Comparison of ENCODE assay signal across 24 mouse cellular contexts in genomic region chr2:84809330-84809729, GRCm38 (mm10). TPM values are rescaled to one million over a fixed set of nuclear protein-coding genes. Genes with fewer than 3 reads are reported as not detected.
DNase-seq lines count a peak whose midpoint lies in the region; ATAC-seq and TF ChIP-seq lines count a peak whose summit lies in the region.
"Had no signal": no experiment of that assay in that cellular context is flagged by ENCODE, and none has a peak within 500 bp of the region (broad histone marks: within the 10 kb centered on the region; RNA-seq: fewer than 3 reads in every experiment).

No protein-coding gene starts in this region.

- no peak overlapping the region for H3K9ac ChIP-seq in midbrain, embryonic 11.5 days (ENCODE audit: low read length)
- no peak overlapping the region for H3K9ac ChIP-seq in midbrain, embryonic 13.5 days (replicated peaks)
- H3K9ac ChIP-seq in ES-E14 (ENCODE audit: insufficient read depth, low read depth, low read length, poor library complexity, severe bottlenecking) = no peak overlapping the region
- H3K9ac ChIP-seq in liver, embryonic 16.5 days (ENCODE audit: low read depth, low read length) = no peak overlapping the region
- H3K9ac ChIP-seq: embryonic facial prominence, embryonic 12.5 days; forebrain, embryonic 12.5 days; heart, embryonic 13.5 days; hindbrain, embryonic 15.5 days had no signal

- H3K4me3 ChIP-seq in midbrain, embryonic 11.5 days (ENCODE audit: low read depth, low read length) = no peak overlapping the region
- no peak overlapping the region for H3K4me3 ChIP-seq in midbrain, embryonic 13.5 days (replicated peaks)
- no peak overlapping the region for H3K4me3 ChIP-seq in ES-E14 (ENCODE audit: insufficient read depth in 1 of 2, low read depth in 1 of 2, low read length in 2 of 2, poor library complexity in 1 of 2, severe bottlenecking in 1 of 2)
- no peak overlapping the region for H3K4me3 ChIP-seq in liver, embryonic 16.5 days (ENCODE audit: low read depth, low read length)
- H3K4me3 ChIP-seq in lung, adult 2 months (replicated peaks; ENCODE audit: extremely low read depth, low read depth, low read length) = no peak overlapping the region
- H3K4me3 ChIP-seq: embryonic facial prominence, embryonic 12.5 days; forebrain, embryonic 12.5 days; heart, adult 2 months; heart, embryonic 13.5 days; hindbrain, embryonic 15.5 days had no signal

- DNase-seq in midbrain, embryonic 11.5 days (ENCODE audit: low spot score, missing footprints) = peak; percentile 23
- no peak for DNase-seq in ES-E14 (ENCODE audit: low read depth, low spot score)
- no peak for DNase-seq in lung, adult 2 months
- DNase-seq: adrenal gland, postnatal 10 days; cerebellum, adult 11 months; cerebellum, adult 8-10 months; cerebellum, postnatal 14 days; gastrocnemius, postnatal 14 days; heart, adult 2 months; heart, postnatal 36 days had no signal

- no peak for ATAC-seq in midbrain, embryonic 11.5 days (ENCODE audit: low FRiP score)
- no peak for ATAC-seq in midbrain, embryonic 13.5 days
- no peak for ATAC-seq in liver, embryonic 16.5 days (ENCODE audit: low read depth)
- no peak for ATAC-seq in erythroblast, adult 5-6 weeks (replicated peaks; ENCODE audit: low FRiP score, poor library complexity, severe bottlenecking)
- ATAC-seq: CD4-positive, CD25-positive, alpha-beta regulatory T cell, adult 4 months; forebrain, embryonic 16.5 days had no signal

- H3K27ac ChIP-seq in midbrain, embryonic 11.5 days (ENCODE audit: low read depth, low read length) = no peak overlapping the region
- H3K27ac ChIP-seq in midbrain, embryonic 13.5 days = no peak overlapping the region
- peak overlapping the region; percentile 77 for H3K27ac ChIP-seq in ES-E14 (ENCODE audit: insufficient read depth, low read depth, low read length, poor library complexity, severe bottlenecking)
- H3K27ac ChIP-seq in liver, embryonic 16.5 days (ENCODE audit: low read length) = peak overlapping the region; percentile 33; the same call in 1 of the 2 replicates
- H3K27ac ChIP-seq: embryonic facial prominence, embryonic 12.5 days; forebrain, embryonic 12.5 days; heart, adult 2 months; heart, embryonic 13.5 days; hindbrain, embryonic 15.5 days had no signal

- H3K9me3 ChIP-seq in midbrain, embryonic 11.5 days (ENCODE audit: control insufficient read depth, low read length) = no peaks in the 10 kb centered on the region
- no peaks in the 10 kb centered on the region for H3K9me3 ChIP-seq in midbrain, embryonic 13.5 days
- H3K9me3 ChIP-seq in ES-E14 (ENCODE audit: control insufficient read depth, insufficient read depth, low read depth, low read length) = no peaks in the 10 kb centered on the region
- H3K9me3 ChIP-seq in liver, embryonic 16.5 days (replicated peaks; ENCODE audit: control insufficient read depth, low read length) = no peaks in the 10 kb centered on the region
- H3K9me3 ChIP-seq: embryonic facial prominence, embryonic 12.5 days; forebrain, embryonic 12.5 days; heart, embryonic 13.5 days; hindbrain, embryonic 15.5 days had no signal

- TF ChIP-seq POLR2A in lung, adult 2 months (IDR thresholded peaks at IDR 0.05; ENCODE audit: borderline replicate concordance, extremely low read depth, low read depth, low read length) = no peak

- no peaks in the 10 kb centered on the region for H3K36me3 ChIP-seq in midbrain, embryonic 11.5 days (ENCODE audit: control insufficient read depth, insufficient read depth, low read length)
- H3K36me3 ChIP-seq in midbrain, embryonic 13.5 days = no peaks in the 10 kb centered on the region
- 0 out of 2 replicates have a peak, but pooled peaks cover 2% of the 10 kb centered on the region for H3K36me3 ChIP-seq in ES-E14 (ENCODE audit: control insufficient read depth, insufficient read depth, low read length, poor library complexity, severe bottlenecking)
- peaks cover 54% of the 10 kb centered on the region for H3K36me3 ChIP-seq in liver, embryonic 16.5 days (ENCODE audit: control insufficient read depth, insufficient read depth)
- H3K36me3 ChIP-seq: embryonic facial prominence, embryonic 12.5 days; forebrain, embryonic 12.5 days; hindbrain, embryonic 15.5 days had no signal

- in situ Hi-C loops in ES-E14 (cut with MboI; ENCODE audit: low sequenced_read_pairs in 2 of 2, unreplicated experiment in 2 of 2) = no loop called here

- peaks cover 4% of the 10 kb centered on the region; the same call in 1 of the 2 replicates for H3K4me1 ChIP-seq in midbrain, embryonic 11.5 days (ENCODE audit: control insufficient read depth, insufficient read depth, low read length)
- H3K4me1 ChIP-seq in midbrain, embryonic 13.5 days (replicated peaks) = 0 out of 2 replicates have a peak, but pooled peaks cover 4% of the 10 kb centered on the region
- H3K4me1 ChIP-seq in ES-E14 (ENCODE audit: control insufficient read depth in 2 of 2, insufficient read depth in 2 of 2, low read length in 2 of 2, poor library complexity in 1 of 2) = peaks cover 0 to 5% of the 10 kb centered on the region in 2 experiments; a peak in 1 of 4 replicates
- H3K4me1 ChIP-seq in liver, embryonic 16.5 days (ENCODE audit: control insufficient read depth, low read depth, low read length) = peaks cover 46% of the 10 kb centered on the region
- 0 out of 2 replicates have a peak, but pooled peaks cover 5% of the 10 kb centered on the region for H3K4me1 ChIP-seq in lung, adult 2 months (ENCODE audit: control insufficient read depth, insufficient read depth, low read length)

- no peak for TF ChIP-seq CTCF in lung, adult 2 months (IDR thresholded peaks at IDR 0.05; ENCODE audit: insufficient read depth, low read length)

- H3K27me3 ChIP-seq in midbrain, embryonic 11.5 days (ENCODE audit: control insufficient read depth, insufficient read depth, low read length) = no peaks in the 10 kb centered on the region
- no peaks in the 10 kb centered on the region for H3K27me3 ChIP-seq in midbrain, embryonic 13.5 days
- no peaks in the 10 kb centered on the region for H3K27me3 ChIP-seq in liver, embryonic 16.5 days (ENCODE audit: control insufficient read depth, insufficient read depth, low read depth, low read length)
- H3K27me3 ChIP-seq: embryonic facial prominence, embryonic 12.5 days; forebrain, embryonic 12.5 days; heart, embryonic 13.5 days; hindbrain, embryonic 15.5 days had no signal

- no peak overlapping the region for H3K4me2 ChIP-seq in midbrain, embryonic 11.5 days
- H3K4me2 ChIP-seq in midbrain, embryonic 13.5 days (replicated peaks) = no peak overlapping the region
- no peak overlapping the region for H3K4me2 ChIP-seq in liver, embryonic 16.5 days (ENCODE audit: low read depth, low read length)
- H3K4me2 ChIP-seq: embryonic facial prominence, embryonic 12.5 days; forebrain, embryonic 12.5 days; heart, embryonic 13.5 days; hindbrain, embryonic 15.5 days had no signal

TF ChIP-seq in ES-E14, 5 proteins besides CTCF, POLR2A, EP300 and RAD21 (continues in another document):
- TF ChIP-seq ZNF384 (IDR thresholded peaks at IDR 0.05; ENCODE audit: low read depth, low read length) (no peak), HCFC1 (IDR thresholded peaks at IDR 0.05; ENCODE audit: borderline replicate concordance, insufficient read depth, low read length) (no peak)

RNA-seq across cellular contexts. Expression of gene Ube2l6, which starts 10.7 kb away (rescaled TPM):
- 39.4 and 39.5 TPM in 2 replicates for polyA plus RNA-seq in midbrain, embryonic 11.5 days (2014; fragmentation: Nextera tagmentation; extraction: Ambion mirVana)
- polyA plus RNA-seq in midbrain, embryonic 13.5 days (2015; fragmentation: Nextera tagmentation; extraction: Ambion mirVana) = 15.6 and 16.6 TPM in 2 replicates
- total RNA-seq in ES-E14 (2012; rRNA removed) = 0.58 and 1.9 TPM in 2 replicates
- polyA plus RNA-seq in liver, embryonic 16.5 days (2015; fragmentation: Nextera tagmentation; extraction: Ambion mirVana) = 486 and 542 TPM in 2 replicates
- total RNA-seq in erythroblast, adult 5-6 weeks (2015; ENCODE audit: low replicate concordance) = 974 and 1,000 TPM in 2 replicates
- 826 and 843 TPM in 2 replicates for total RNA-seq in erythroblast, adult 5-6 weeks (2017; ENCODE audit: low replicate concordance)
- polyA plus RNA-seq in lung, adult 2 months (2012; rRNA removed) = 45.0 and 47.0 TPM in 2 replicates

RNA-seq across cellular contexts. Expression of gene Smtnl1, which starts 13.1 kb away (rescaled TPM):
- 0.15 TPM in 1 of 2 replicates, not detected in the other for polyA plus RNA-seq in midbrain, embryonic 11.5 days (2014; fragmentation: Nextera tagmentation; extraction: Ambion mirVana)
- polyA plus RNA-seq in midbrain, embryonic 13.5 days (2015; fragmentation: Nextera tagmentation; extraction: Ambion mirVana) = not detected in 2 replicates
- 4.4 and 4.9 TPM in 2 replicates for total RNA-seq in ES-E14 (2012; rRNA removed)
- polyA plus RNA-seq in liver, embryonic 16.5 days (2015; fragmentation: Nextera tagmentation; extraction: Ambion mirVana) = 0.47 and 0.50 TPM in 2 replicates
- not detected in 2 replicates for total RNA-seq in erythroblast, adult 5-6 weeks (2015; ENCODE audit: low replicate concordance)
- total RNA-seq in erythroblast, adult 5-6 weeks (2017; ENCODE audit: low replicate concordance) = 2.0 TPM in 1 of 2 replicates, not detected in the other
- polyA plus RNA-seq in lung, adult 2 months (2012; rRNA removed) = 3.5 TPM in 1 of 2 replicates, not detected in the other
- total RNA-seq: common myeloid progenitor, adult 5-6 weeks; heart, adult 2 months; heart, postnatal 36 days had no signal
- polyA plus RNA-seq: brain, embryonic 14.5 days; CD4-positive, CD25-positive, alpha-beta regulatory T cell, adult 4 months; forebrain, embryonic 12.5 days; forebrain, embryonic 16.5 days; frontal cortex, adult 2 months; gonadal fat pad, adult 2 months; heart, adult 2 months; hindbrain, embryonic 11.5 days; hindbrain, embryonic 15.5 days had no signal

RNA-seq across cellular contexts. Expression of gene Timm10, which starts 17.5 kb away (rescaled TPM):
- 38.1 and 43.1 TPM in 2 replicates for polyA plus RNA-seq in midbrain, embryonic 11.5 days (2014; fragmentation: Nextera tagmentation; extraction: Ambion mirVana)
- 53.6 and 54.5 TPM in 2 replicates for polyA plus RNA-seq in midbrain, embryonic 13.5 days (2015; fragmentation: Nextera tagmentation; extraction: Ambion mirVana)
- total RNA-seq in ES-E14 (2012; rRNA removed) = 60.2 and 73.5 TPM in 2 replicates
- 27.3 and 29.8 TPM in 2 replicates for polyA plus RNA-seq in liver, embryonic 16.5 days (2015; fragmentation: Nextera tagmentation; extraction: Ambion mirVana)
- 28.6 and 43.9 TPM in 2 replicates for total RNA-seq in erythroblast, adult 5-6 weeks (2015; ENCODE audit: low replicate concordance)
- 5.2 and 22.2 TPM in 2 replicates for total RNA-seq in erythroblast, adult 5-6 weeks (2017; ENCODE audit: low replicate concordance)
- 20.2 and 25.1 TPM in 2 replicates for polyA plus RNA-seq in lung, adult 2 months (2012; rRNA removed)

RNA-seq across cellular contexts. Expression of gene Slc43a1, which starts 29.3 kb away (rescaled TPM):
- polyA plus RNA-seq in midbrain, embryonic 11.5 days (2014; fragmentation: Nextera tagmentation; extraction: Ambion mirVana) = 16.3 and 18.6 TPM in 2 replicates
- 2.6 and 3.3 TPM in 2 replicates for polyA plus RNA-seq in midbrain, embryonic 13.5 days (2015; fragmentation: Nextera tagmentation; extraction: Ambion mirVana)
- total RNA-seq in ES-E14 (2012; rRNA removed) = 30.2 and 47.0 TPM in 2 replicates
- 185 and 205 TPM in 2 replicates for polyA plus RNA-seq in liver, embryonic 16.5 days (2015; fragmentation: Nextera tagmentation; extraction: Ambion mirVana)
- 756 and 864 TPM in 2 replicates for total RNA-seq in erythroblast, adult 5-6 weeks (2015; ENCODE audit: low replicate concordance)
- total RNA-seq in erythroblast, adult 5-6 weeks (2017; ENCODE audit: low replicate concordance) = 516 and 701 TPM in 2 replicates
- 3.9 and 7.5 TPM in 2 replicates for polyA plus RNA-seq in lung, adult 2 months (2012; rRNA removed)

RNA-seq across cellular contexts. Expression of gene Serping1, which starts 34.1 kb away (rescaled TPM):
- polyA plus RNA-seq in midbrain, embryonic 11.5 days (2014; fragmentation: Nextera tagmentation; extraction: Ambion mirVana) = 37.0 and 39.2 TPM in 2 replicates
- 32.6 and 33.1 TPM in 2 replicates for polyA plus RNA-seq in midbrain, embryonic 13.5 days (2015; fragmentation: Nextera tagmentation; extraction: Ambion mirVana)
- 6.3 and 12.2 TPM in 2 replicates for total RNA-seq in ES-E14 (2012; rRNA removed)
- 119 and 133 TPM in 2 replicates for polyA plus RNA-seq in liver, embryonic 16.5 days (2015; fragmentation: Nextera tagmentation; extraction: Ambion mirVana)
- 4.2 and 7.3 TPM in 2 replicates for total RNA-seq in erythroblast, adult 5-6 weeks (2015; ENCODE audit: low replicate concordance)
- 2.1 and 3.1 TPM in 2 replicates for total RNA-seq in erythroblast, adult 5-6 weeks (2017; ENCODE audit: low replicate concordance)
- polyA plus RNA-seq in lung, adult 2 months (2012; rRNA removed) = 822 and 853 TPM in 2 replicates
- total RNA-seq: common myeloid progenitor, adult 5-6 weeks had no signal
- polyA plus RNA-seq: CD4-positive, CD25-positive, alpha-beta regulatory T cell, adult 4 months had no signal

Comparison
In these comparisons a context has a peak if more than half of its experiments do, and no peak if none do; other contexts are left out.
1. H3K27ac ChIP-seq: peak in ES-E14 (single experiment) and liver, embryonic 16.5 days (single experiment); none in midbrain, embryonic 11.5 days (single experiment) and midbrain, embryonic 13.5 days (single experiment).
2. RNA of gene Ube2l6, which starts 10.7 kb away (polyA plus RNA-seq): 486 to 542 TPM in liver, embryonic 16.5 days; 45.0 to 47.0 TPM in lung, adult 2 months, 39.4 to 39.5 TPM in midbrain, embryonic 11.5 days and 15.6 to 16.6 TPM in midbrain, embryonic 13.5 days; every median in the first group is over 10 times any median in the second.